Mouse (Mus musculus) cerebellum, postnatal 14 days (tissue): Measurements from ENCODE around the gene Gm13289.
"Not testable (repeated sequence)": the region's sequence is repeated elsewhere in the genome, so short reads cannot be mapped to it uniquely, and the experiment has no call there.

Experiments used
- DNase-seq, 2 experiments: peaks; one replicate each; pipeline ENCODE4 v3.0.0; 2021; ENCODE audit warnings: mixed read lengths in 2 of 2

The Gm13289 gene

GRCm38 (mm10) chr4:88785409-88785808 lies 8.7 kb downstream of the Gm13289 start, which contains the start of gene Gm13276:
TSS of gene Gm13276 (plus strand) at chr4:88785709.
- not testable (repeated sequence) for DNase-seq

- DNase-seq = peak; percentile 76
Measured at GRCm38 (mm10) chr4:88788402-88788801, 11.7 kb downstream of the Gm13289 start, which contains the start of gene Gm13277. TSS of gene Gm13277 (plus strand) at chr4:88788632.

- DNase-seq = not testable (repeated sequence)
Measured at GRCm38 (mm10) chr4:88791250-88791649, 14.5 kb downstream of the Gm13289 start, which contains the start of gene Gm13278. TSS of gene Gm13278 (plus strand) at chr4:88791550.

GRCm38 (mm10) chr4:88793936-88794675 lies 17.4 kb downstream of the Gm13289 start, which contains the start of gene Gm13275:
TSS of gene Gm13275 (plus strand) at chr4:88794487.
- peak; percentile 42 to 61 for DNase-seq

GRCm38 (mm10) chr4:88797097-88797496 lies 20.4 kb downstream of the Gm13289 start, which contains the start of gene Gm13279:
TSS of gene Gm13279 (plus strand) at chr4:88797397.
- not testable (repeated sequence) for DNase-seq

GRCm38 (mm10) chr4:88799365-88799764 lies 22.6 kb downstream of the Gm13289 start, which contains the start of gene Gm13285:
TSS of gene Gm13285 (plus strand) at chr4:88799665.
- not testable (repeated sequence) for DNase-seq

GRCm38 (mm10) chr4:88802954-88803353 lies 26.2 kb downstream of the Gm13289 start, which contains the start of gene Gm13287:
TSS of gene Gm13287 (plus strand) at chr4:88803254.
- DNase-seq = not testable (repeated sequence)

- DNase-seq = not testable (repeated sequence)
Measured at GRCm38 (mm10) chr4:88805231-88805630, 28.5 kb downstream of the Gm13289 start, which contains the start of gene Gm13288. TSS of gene Gm13288 (plus strand) at chr4:88805531.

GRCm38 (mm10) chr4:88805761-88806160 lies 29.0 kb downstream of the Gm13289 start:
- not testable (repeated sequence) for DNase-seq

- DNase-seq = no peak
Measured at GRCm38 (mm10) chr4:88815928-88816327, 39.2 kb downstream of the Gm13289 start, which contains the start of gene Ifna7. TSS of gene Ifna7 (plus strand) at chr4:88816228.

- DNase-seq = no peak
Measured at GRCm38 (mm10) chr4:88819659-88820058, 42.9 kb downstream of the Gm13289 start, which contains the start of gene Ifna11. TSS of gene Ifna11 (plus strand) at chr4:88819959.

GRCm38 (mm10) chr4:88822995-88823394 lies 46.3 kb downstream of the Gm13289 start:
- DNase-seq = peak; percentile 15 to 33
